Mouse (Mus musculus) erythroblast, embryonic 14.5 days (primary cell): ENCODE measurements at regions not wholly inside any gene's neighbourhood (a gene's known extent, or its start where the extent isn't known, plus 50 kb on each side); places are given as distances from the start of the nearest gene placed in this dataset.

ENCODE experiments used
- GATA1 ChIP-seq: IDR thresholded peaks from 2 replicates; pipeline ENCODE4 v1.6.1; 2012; ENCODE audit warnings: low read length, inconsistent platforms, mixed read lengths
- TAL1 ChIP-seq: IDR thresholded peaks from 3 replicates; pipeline ENCODE4 v1.6.1; 2012; ENCODE audit warnings: low read length, inconsistent platforms, mixed read lengths

GRCm38 (mm10) chr1:137571190-137571904 is 604.2 kb downstream of the Ptprc start:
- TF ChIP-seq GATA1 (no peak), TAL1 (no peak)
